Mouse (Mus musculus) frontal cortex, postnatal 25 days (tissue): ENCODE results near the gene Ramp2.

ENCODE experiments used
- DNase-seq, 2 experiments: peaks; one replicate each; pipeline ENCODE4 v3.0.0; 2022; ENCODE audit warnings: low spot score in 2 of 2

The Ramp2 gene

GRCm38 (mm10) chr11:101235429-101235828 lies 10.4 kb upstream of the Ramp2 start:
- no peak for DNase-seq

DNA sequence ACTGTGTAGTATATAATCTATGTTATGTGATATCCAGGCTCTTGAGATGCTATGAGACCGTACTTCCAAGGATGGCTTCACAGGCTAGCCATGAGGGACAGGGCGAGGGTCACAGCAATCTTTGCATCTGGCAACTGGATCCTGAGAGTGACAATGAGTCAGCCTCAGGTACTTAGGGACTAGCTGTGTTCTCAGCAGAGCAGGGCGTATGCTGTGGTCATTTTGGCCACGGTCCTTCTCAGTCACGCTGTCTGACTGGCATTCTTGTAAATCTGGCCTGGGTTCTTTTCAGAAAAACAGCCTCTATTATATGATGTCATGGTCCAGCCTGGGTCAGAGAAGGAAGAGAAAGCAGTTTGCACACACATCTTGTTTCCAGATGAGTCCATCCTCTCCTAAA lies 9.0 kb upstream of the Ramp2 start:
- no peak for DNase-seq

DNA sequence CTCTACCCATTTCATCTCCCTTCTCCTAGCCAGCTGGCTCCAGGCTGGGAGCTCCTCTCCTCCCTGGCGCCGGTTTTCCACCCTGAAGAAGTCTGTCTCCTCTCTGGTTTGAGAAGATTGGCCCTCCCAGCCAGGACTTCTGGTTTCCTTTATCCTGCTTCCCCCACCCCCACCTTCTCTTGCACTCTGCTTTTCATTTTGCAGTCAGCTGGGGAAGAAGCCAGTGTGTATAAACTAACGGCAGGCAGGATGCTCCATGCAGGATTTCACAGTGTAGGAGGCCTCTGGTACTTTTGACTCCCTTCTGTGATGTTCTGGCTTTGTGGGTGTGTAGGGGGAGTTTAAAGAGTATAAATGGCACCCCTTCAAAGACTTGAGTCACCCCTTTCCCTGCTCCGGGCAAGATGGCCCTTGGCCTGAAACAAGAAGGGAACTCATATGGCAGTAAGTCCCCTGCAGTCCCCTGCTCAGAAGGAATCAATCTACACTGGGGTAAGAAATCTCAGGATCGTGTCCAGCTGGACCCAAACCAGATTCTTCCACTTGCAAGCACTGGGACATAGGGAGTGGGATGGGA lies 7.7 kb upstream of the Ramp2 start:
- DNase-seq: no peak

- no peak for DNase-seq
Observed at GRCm38 (mm10) chr11:101245071-101245470, 757 bp upstream of the Ramp2 start.

DNA sequence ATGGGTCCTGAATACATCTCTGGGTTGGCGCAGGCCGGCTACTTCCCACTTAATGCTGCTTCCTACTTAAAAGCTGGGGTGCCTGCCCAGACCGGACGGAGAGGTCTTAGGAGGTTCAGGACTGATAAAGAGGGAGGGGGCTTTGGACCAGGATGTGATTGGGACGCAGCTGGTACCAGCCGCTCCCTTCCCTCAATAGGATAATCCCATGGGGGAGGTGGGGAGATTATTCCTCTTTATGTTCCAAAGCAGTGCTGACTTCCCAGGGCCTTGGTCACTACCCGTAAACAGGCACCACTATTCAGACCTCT lies 829 bp downstream of the Ramp2 start:
- DNase-seq: no peak

GRCm38 (mm10) chr11:101247521-101248030 lies 1.7 kb downstream of the Ramp2 start:
- DNase-seq: no peak

DNA sequence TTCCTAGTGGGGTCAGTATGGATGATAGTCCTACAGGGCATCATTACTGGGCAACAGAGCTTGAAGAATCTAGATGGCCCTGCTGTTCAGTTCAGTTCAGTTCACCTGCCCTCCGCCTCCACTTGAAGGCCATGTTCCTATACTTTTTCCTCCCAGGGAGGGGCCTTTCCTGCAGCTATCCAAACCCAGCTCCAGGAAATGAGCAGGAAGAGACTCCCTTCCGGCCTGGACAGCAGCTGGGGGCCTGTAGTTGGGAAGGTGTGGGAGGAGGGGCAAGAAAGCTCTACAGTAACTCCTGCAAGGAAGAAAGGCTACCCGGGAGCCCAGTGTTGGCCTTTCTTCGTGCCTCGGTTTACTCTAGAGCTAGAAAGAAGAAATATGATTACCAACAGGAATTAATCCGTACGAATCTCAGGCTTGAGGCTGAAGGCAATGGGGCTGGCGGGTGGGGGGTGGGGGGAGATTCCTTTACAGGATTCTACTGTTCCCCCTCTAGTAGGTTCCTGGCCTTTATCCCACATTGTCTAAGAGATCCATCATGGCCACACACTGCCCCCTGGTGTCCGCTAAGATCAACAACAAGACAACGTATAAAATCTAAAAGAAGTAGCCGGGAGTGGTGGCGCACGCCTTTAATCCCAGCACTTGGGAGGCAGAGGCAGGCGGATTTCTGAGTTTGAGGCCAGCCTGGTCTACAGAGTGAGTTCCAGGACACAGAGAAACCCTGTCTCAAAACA lies 2.6 kb downstream of the Ramp2 start:
- DNase-seq: no peak

- no peak for DNase-seq
Observed at GRCm38 (mm10) chr11:101251031-101251430, 5.2 kb downstream of the Ramp2 start.

GRCm38 (mm10) chr11:101252941-101253340 lies 7.1 kb downstream of the Ramp2 start:
- no peak for DNase-seq

DNA sequence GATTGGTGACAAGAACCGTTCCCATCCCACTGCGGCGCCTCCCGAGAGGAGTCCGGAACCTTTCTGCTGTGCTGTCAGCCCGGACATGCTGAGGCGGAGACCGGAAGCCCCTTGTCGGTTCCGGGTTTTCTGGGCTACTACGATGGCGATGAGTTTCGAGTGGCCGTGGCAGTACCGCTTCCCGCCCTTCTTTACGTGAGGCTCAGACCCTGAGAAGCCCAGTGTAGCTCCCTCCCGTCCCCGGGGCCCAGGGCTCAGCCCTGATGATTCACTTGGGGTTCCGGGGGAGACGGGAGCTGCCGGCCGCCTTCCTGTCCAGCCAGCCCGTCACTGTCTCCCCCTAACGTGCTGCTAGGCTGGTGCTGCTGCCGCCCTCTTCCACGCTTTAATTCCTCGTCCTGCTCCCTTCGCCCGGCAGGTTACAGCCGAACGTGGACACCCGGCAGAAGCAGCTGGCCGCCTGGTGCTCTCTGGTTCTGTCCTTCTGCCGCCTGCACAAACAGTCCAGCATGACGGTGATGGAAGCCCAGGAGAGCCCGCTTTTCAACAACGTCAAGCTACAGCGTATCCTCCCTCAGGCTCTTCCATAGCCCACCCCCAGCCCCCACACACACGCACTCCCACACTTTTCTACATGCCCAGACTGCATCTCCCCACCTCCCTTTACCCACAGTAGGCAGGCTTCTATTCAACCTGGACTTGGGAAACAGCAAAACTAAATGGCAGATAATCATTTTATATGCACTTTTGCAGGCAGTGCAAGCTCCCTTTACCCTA lies 8.0 kb downstream of the Ramp2 start, which contains the start of gene Vps25:
Vps25 (plus strand) TSS at position 95 of the 777 bp plus-strand sequence.
- DNase-seq: peak; percentile 66 to 78

DNA sequence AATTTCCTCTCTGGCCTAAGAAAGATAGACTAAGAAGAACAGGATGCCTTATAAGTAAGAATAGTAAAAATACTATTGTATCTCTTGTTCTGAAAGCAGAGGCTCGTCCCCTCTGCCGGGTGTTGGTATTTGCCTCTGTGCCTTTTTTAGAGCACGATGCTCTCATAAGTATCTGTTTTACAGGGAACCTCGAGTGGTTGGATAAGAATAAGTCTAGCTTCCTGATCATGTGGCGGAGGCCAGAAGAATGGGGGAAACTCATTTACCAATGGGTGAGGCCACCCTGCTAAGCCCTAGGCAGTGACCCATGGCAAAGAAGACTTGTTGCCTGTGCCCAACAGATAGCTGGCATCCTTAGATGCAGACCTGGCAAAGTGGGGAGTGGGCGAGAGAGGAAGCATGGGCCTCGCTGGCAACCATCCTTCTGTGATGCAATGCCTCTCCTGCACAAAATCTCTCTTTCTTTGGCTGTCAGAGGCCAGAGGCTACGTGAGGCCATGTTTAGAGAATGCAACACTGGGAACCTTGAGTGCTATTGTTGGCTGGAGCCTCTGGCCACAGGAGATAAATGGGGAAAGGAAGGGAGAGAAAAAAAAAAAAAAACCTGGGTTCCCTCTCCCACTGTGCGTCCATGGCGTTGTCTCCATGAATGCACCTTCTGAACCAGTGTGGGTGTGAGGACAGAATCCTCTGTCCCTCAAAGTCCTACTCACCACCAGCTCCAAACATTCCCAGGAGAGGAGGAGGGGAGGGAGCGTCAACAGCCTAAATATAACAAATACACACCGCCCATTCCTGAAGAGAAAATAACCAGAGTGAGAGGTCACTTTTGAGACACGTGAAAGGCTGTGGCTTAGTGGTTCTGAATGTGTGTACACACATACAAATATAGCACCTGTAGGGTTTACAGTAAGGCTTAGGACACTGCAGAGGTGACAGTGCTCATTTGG lies 10.3 kb downstream of the Ramp2 start:
- no peak for DNase-seq

GRCm38 (mm10) chr11:101259261-101259712 lies 13.5 kb downstream of the Ramp2 start:
- DNase-seq: no peak

DNA sequence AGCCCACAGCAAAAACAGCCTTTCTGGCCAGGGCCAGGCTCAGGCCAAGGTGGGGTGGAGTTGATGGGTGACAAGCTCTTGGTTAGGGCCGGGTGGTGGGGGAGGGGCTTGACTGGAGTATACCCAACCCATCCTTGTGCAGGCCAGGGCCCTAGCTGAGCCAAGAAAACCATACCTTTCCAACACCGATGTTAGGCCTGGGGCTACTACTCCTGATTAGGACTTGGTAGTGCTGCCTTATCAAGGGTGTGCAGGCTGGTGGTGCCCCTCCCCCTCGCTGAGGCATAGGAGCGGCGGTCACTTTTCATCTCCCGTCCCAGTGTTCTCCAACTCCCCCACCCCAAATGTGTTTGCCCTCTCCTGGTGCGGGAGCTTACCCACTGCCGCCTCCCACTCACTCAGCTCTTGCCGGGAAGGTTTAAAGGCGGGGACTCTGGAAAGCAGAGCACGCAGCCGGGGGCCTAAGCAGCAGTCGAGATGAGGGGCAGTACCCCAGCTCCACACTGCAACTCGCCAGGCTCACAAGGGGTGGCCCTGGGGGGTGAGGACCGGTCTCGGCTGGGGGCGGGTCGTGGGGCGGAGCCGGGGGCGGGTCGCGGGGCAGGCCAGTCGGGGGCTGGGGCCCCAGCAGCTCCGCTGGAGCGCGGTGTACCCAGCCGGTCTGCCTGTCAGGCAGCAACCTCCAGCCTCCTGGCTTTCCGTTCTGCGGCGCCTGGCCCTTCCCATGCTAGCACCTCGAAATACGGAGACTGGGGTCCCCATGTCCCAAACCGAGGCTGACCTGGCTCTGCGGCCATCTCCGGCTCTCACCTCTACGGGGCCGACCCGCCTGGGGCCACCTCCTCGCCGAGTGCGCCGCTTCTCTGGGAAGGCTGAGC lies 14.4 kb downstream of the Ramp2 start, which contains the start of gene Wnk4:
Wnk4 (plus strand) TSS at position 620 of the 878 bp plus-strand sequence.
- DNase-seq: no peak

GRCm38 (mm10) chr11:101260826-101261380 lies 15.1 kb downstream of the Ramp2 start:
- DNase-seq: no peak

DNA sequence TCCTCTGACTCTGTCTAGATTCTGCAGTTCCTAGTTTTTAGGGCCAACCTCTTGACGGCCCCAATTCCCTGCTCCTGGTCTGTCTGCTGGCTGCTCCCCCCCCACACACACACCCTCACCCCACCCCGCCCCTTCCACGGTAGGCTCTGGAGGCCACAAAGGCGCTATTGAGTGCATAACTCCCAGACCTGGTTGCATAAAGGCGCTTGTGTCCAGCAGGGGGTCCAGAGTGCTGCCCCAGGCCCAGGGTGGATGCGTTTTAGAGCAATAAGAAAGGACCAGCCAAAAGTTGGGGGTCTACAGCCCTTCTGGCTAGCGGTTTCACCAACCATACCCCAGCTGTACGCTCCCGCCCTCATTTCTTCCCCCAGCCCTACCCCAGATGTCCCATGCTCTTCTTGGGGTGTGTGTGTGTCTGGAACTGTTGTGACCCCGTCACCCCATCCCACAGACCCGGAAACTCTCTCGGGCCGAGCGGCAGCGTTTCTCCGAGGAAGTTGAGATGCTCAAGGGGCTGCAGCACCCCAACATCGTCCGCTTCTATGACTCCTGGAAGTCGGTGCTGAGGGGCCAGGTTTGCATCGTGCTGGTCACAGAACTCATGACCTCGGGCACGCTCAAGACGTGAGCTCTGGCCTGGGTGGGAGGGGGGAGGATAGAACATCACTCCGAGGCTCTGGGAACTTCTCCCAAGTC lies 16.6 kb downstream of the Ramp2 start:
- DNase-seq: no peak

- DNase-seq: no peak
Observed at GRCm38 (mm10) chr11:101263138-101263988, 17.5 kb downstream of the Ramp2 start.

- no peak for DNase-seq
Observed at GRCm38 (mm10) chr11:101263989-101264280, 18.1 kb downstream of the Ramp2 start.

DNA sequence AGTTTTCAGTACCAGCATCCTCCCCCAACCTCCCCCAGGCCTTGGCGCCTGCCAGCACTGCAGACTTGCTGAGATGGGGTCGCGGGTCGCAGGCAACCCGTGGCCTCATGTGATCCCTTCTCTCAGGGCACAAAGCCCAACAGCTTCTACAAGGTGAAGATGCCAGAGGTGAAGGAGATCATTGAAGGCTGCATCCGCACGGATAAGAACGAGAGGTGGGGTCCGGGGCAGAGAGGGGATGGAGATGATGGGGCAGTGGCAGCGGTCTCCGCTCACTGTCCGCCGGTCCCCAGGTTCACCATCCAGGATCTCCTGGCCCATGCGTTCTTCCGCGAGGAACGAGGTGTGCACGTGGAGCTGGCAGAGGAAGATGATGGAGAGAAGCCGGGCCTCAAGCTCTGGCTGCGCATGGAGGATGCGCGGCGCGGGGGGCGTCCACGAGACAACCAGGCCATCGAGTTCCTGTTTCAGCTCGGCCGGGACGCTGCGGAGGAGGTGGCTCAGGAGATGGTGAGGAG lies 19.2 kb downstream of the Ramp2 start:
- no peak for DNase-seq
